Mouse (Mus musculus) embryonic stem cell, embryonic (primary cell): ENCODE results near the gene Adgra3.

Experiments used
- CTCF ChIA-PET, 4 experiments: fragments of 300-600 bp in 2 of 4; fragments of 350-600 bp in 2 of 4; sonication (Branson Sonifier 250); formaldehyde crosslinking; loops; one replicate each; lab custom pipeline; 2022; ENCODE audit warnings: inconsistent platforms in 2 of 4; lab: Charles Lee
- POLR2A ChIA-PET, 4 experiments: fragments of 300-600 bp in 2 of 4; fragments of 350-600 bp in 2 of 4; sonication (Branson Sonifier 250); formaldehyde crosslinking; loops; one replicate each; lab custom pipeline; 2022; ENCODE audit warnings: antibody characterized with exemption in 4 of 4, inconsistent platforms in 1 of 4; lab: Charles Lee

The Adgra3 gene

GRCm38 (mm10) chr5:50034900-50035514 is 23.8 kb downstream of the Adgra3 start:
- ChIA-PET CTCF (interaction anchor here in 1 of 4 experiments (0.9 kb wide), 1 partner anchor 59 kb away, joined by 3 read pairs; no protein-coding TSS in a partner anchor), POLR2A (interaction anchor here in 2 of 4 experiments (1.0 to 2.0 kb wide), 3 partner anchors 16 to 23 kb away, joined by 3 to 8 read pairs (median 5); partner anchors contain the start of gene Adgra3 (in 1 of the 2))

GRCm38 (mm10) chr5:50034231-50034630 is 24.6 kb downstream of the Adgra3 start:
- ChIA-PET CTCF (interaction anchor here in 1 of 4 experiments (1.7 kb wide), 1 partner anchor 9 kb away, joined by 4 read pairs; no protein-coding TSS in a partner anchor), POLR2A (interaction anchor here in 1 of 4 experiments (1.2 kb wide), 1 partner anchor 24 kb away, joined by 3 read pairs; no protein-coding TSS in a partner anchor)

- ChIA-PET POLR2A (interaction anchor here in 1 of 4 experiments (0.7 to 1.4 kb wide), 3 partner anchors 14 to 25 kb away, joined by 3 to 6 read pairs (median 5); partner anchors contain the start of gene Adgra3), CTCF (interaction anchor here in 1 of 4 experiments (1.7 kb wide), 1 partner anchor 9 kb away, joined by 4 read pairs; no protein-coding TSS in a partner anchor)
Measured at GRCm38 (mm10) chr5:50033660-50034059, 25.1 kb downstream of the Adgra3 start.

GRCm38 (mm10) chr5:50032332-50032731 is 26.5 kb downstream of the Adgra3 start:
- ChIA-PET CTCF (interaction anchor here in 1 of 4 experiments (0.6 to 0.7 kb wide), 2 partner anchors 10 to 446 kb away, joined by 3 to 4 read pairs; no protein-coding TSS in a partner anchor), POLR2A (interaction anchor here in 1 of 4 experiments (1.3 to 1.4 kb wide), 2 partner anchors 13 to 26 kb away, joined by 3 to 6 read pairs; partner anchors contain the start of gene Adgra3)

GRCm38 (mm10) chr5:50031763-50032272 is 27.0 kb downstream of the Adgra3 start:
- CTCF ChIA-PET, result no interaction called here
- POLR2A ChIA-PET, result interaction anchor here in 1 of 4 experiments (0.6 kb wide), 1 partner anchor 1432 kb away, joined by 4 read pairs; no protein-coding TSS in a partner anchor

GRCm38 (mm10) chr5:50031288-50031687 is 27.5 kb downstream of the Adgra3 start:
- POLR2A ChIA-PET, result interaction anchor here in 1 of 4 experiments (0.6 kb wide), 1 partner anchor 1432 kb away, joined by 4 read pairs; no protein-coding TSS in a partner anchor
- CTCF ChIA-PET, result interaction anchor here in 1 of 4 experiments (1.1 kb wide), 1 partner anchor 55 kb away, joined by 3 read pairs; no protein-coding TSS in a partner anchor

GRCm38 (mm10) chr5:50029662-50030061 is 29.1 kb downstream of the Adgra3 start:
- ChIA-PET CTCF (interaction anchor here in 1 of 4 experiments (1.1 kb wide), 1 partner anchor 27 kb away, joined by 3 read pairs; no protein-coding TSS in a partner anchor), POLR2A (interaction anchor here in 1 of 4 experiments (1.3 kb wide), 1 partner anchor 18 kb away, joined by 3 read pairs; no protein-coding TSS in a partner anchor)

- ChIA-PET CTCF (interaction anchor here in 1 of 4 experiments (0.6 kb wide), 1 partner anchor 10 kb away, joined by 3 read pairs; no protein-coding TSS in a partner anchor), POLR2A (no interaction called here)
Measured at GRCm38 (mm10) chr5:50027561-50027960, 31.2 kb downstream of the Adgra3 start.

GRCm38 (mm10) chr5:50027001-50027400 is 31.8 kb downstream of the Adgra3 start:
- CTCF ChIA-PET, result no interaction called here
- POLR2A ChIA-PET, result no interaction called here

GRCm38 (mm10) chr5:50026148-50026547 is 32.7 kb downstream of the Adgra3 start:
- ChIA-PET POLR2A (no interaction called here), CTCF (no interaction called here)

- POLR2A ChIA-PET, result interaction anchor here in 1 of 4 experiments (0.7 kb wide), 1 partner anchor 170 kb away, joined by 5 read pairs; no protein-coding TSS in a partner anchor
- CTCF ChIA-PET, result no interaction called here
Measured at GRCm38 (mm10) chr5:50024097-50024496, 34.7 kb downstream of the Adgra3 start.

GRCm38 (mm10) chr5:50015987-50016587 is 42.7 kb downstream of the Adgra3 start:
- ChIA-PET CTCF (no interaction called here), POLR2A (interaction anchor here in 1 of 4 experiments (0.9 kb wide), 1 partner anchor 9 kb away, joined by 3 read pairs; no protein-coding TSS in a partner anchor)

GRCm38 (mm10) chr5:50015147-50015697 is 43.6 kb downstream of the Adgra3 start:
- ChIA-PET POLR2A (interaction anchor here in 1 of 4 experiments (0.9 to 1.2 kb wide), 3 partner anchors 9 to 18 kb away, joined by 3 to 5 read pairs (median 4); no protein-coding TSS in a partner anchor), CTCF (no interaction called here)

GRCm38 (mm10) chr5:50014658-50015057 is 44.1 kb downstream of the Adgra3 start:
- CTCF ChIA-PET, result interaction anchor here in 1 of 4 experiments (0.6 kb wide), 1 partner anchor 13 kb away, joined by 3 read pairs; no protein-coding TSS in a partner anchor

GRCm38 (mm10) chr5:50013965-50014364 is 44.8 kb downstream of the Adgra3 start:
- ChIA-PET CTCF (no interaction called here), POLR2A (interaction anchor here in 1 of 4 experiments (1.2 kb wide), 1 partner anchor 20 kb away, joined by 5 read pairs; no protein-coding TSS in a partner anchor)

More at GRCm38 (mm10) chr5:50014658-50015057, 44.1 kb downstream of the Adgra3 start:
- POLR2A ChIA-PET, result interaction anchor here in 1 of 4 experiments (1.0 to 1.2 kb wide), 2 partner anchors 10 to 19 kb away, joined by 4 to 5 read pairs; no protein-coding TSS in a partner anchor

GRCm38 (mm10) chr5:50008841-50009240 is 50.0 kb downstream of the Adgra3 start:
- ChIA-PET CTCF (no interaction called here), POLR2A (no interaction called here)

GRCm38 (mm10) chr5:50006915-50007658 is 51.7 kb downstream of the Adgra3 start:
- POLR2A ChIA-PET, result interaction anchor here in 1 of 4 experiments (0.6 to 0.9 kb wide), 2 partner anchors 9 to 271 kb away, joined by 3 read pairs; no protein-coding TSS in a partner anchor
- CTCF ChIA-PET, result no interaction called here
